9 mouse cellular contexts compared by ENCODE assay signal in genomic region chr3:38094370-38094979, GRCm38 (mm10).
A peak's percentile ranks its signal among the peaks of the same experiment; 100 is the strongest.
DNase-seq lines count a peak whose midpoint lies in the region; ATAC-seq and TF ChIP-seq lines count a peak whose summit lies in the region.
"Had no signal": no experiment of that assay in that cellular context is flagged by ENCODE, and none has a peak within 500 bp of the region (broad histone marks: within the 10 kb centered on the region; RNA-seq: fewer than 3 reads in every experiment).

No protein-coding gene starts in this region.

- no peak overlapping the region for H3K4me2 ChIP-seq in midbrain, embryonic 11.5 days
- H3K4me2 ChIP-seq: liver, embryonic 15.5 days had no signal

- ATAC-seq in common myeloid progenitor, adult 5-6 weeks (replicated peaks; ENCODE audit: low read depth, poor library complexity, severe bottlenecking), result peak; percentile 100
- ATAC-seq in erythroid progenitor cell, adult 5-6 weeks (replicated peaks; ENCODE audit: low FRiP score, poor library complexity, severe bottlenecking), result no peak
- ATAC-seq in midbrain, embryonic 11.5 days (ENCODE audit: low FRiP score), result no peak

- H3K9ac ChIP-seq in midbrain, embryonic 11.5 days (ENCODE audit: low read length), result no peak overlapping the region
- H3K9ac ChIP-seq: liver, embryonic 15.5 days had no signal

- no peak overlapping the region for H3K4me3 ChIP-seq in layer of hippocampus, adult 2 months
- H3K4me3 ChIP-seq in megakaryocyte, embryonic 14.5 days (replicated peaks), result peak overlapping the region; percentile 70
- H3K4me3 ChIP-seq in heart, embryonic 10.5 days, result no peak overlapping the region
- no peak overlapping the region for H3K4me3 ChIP-seq in midbrain, embryonic 11.5 days (ENCODE audit: low read depth, low read length)
- H3K4me3 ChIP-seq: liver, embryonic 15.5 days had no signal

- peaks cover 19% of the 10 kb centered on the region for H3K36me3 ChIP-seq in megakaryocyte, embryonic 14.5 days (replicated peaks; ENCODE audit: low read length)
- H3K36me3 ChIP-seq in heart, embryonic 10.5 days, result no peaks in the 10 kb centered on the region
- H3K36me3 ChIP-seq in midbrain, embryonic 11.5 days (ENCODE audit: control insufficient read depth, insufficient read depth, low read length), result no peaks in the 10 kb centered on the region
- H3K36me3 ChIP-seq: liver, embryonic 15.5 days had no signal

- no peaks in the 10 kb centered on the region for H3K27me3 ChIP-seq in megakaryocyte, embryonic 14.5 days (replicated peaks)
- no peaks in the 10 kb centered on the region for H3K27me3 ChIP-seq in heart, embryonic 10.5 days (ENCODE audit: insufficient read depth, poor library complexity, severe bottlenecking)
- H3K27me3 ChIP-seq in midbrain, embryonic 11.5 days (ENCODE audit: control insufficient read depth, insufficient read depth, low read length), result no peaks in the 10 kb centered on the region
- H3K27me3 ChIP-seq: liver, embryonic 15.5 days had no signal

- no peak overlapping the region for H3K27ac ChIP-seq in layer of hippocampus, adult 2 months
- no peak overlapping the region for H3K27ac ChIP-seq in heart, embryonic 10.5 days
- H3K27ac ChIP-seq in midbrain, embryonic 11.5 days (ENCODE audit: low read depth, low read length), result no peak overlapping the region
- H3K27ac ChIP-seq: liver, embryonic 15.5 days had no signal

- peaks cover 51% of the 10 kb centered on the region for H3K4me1 ChIP-seq in megakaryocyte, embryonic 14.5 days
- H3K4me1 ChIP-seq in heart, embryonic 10.5 days, result no peaks in the 10 kb centered on the region
- H3K4me1 ChIP-seq in midbrain, embryonic 11.5 days (ENCODE audit: control insufficient read depth, insufficient read depth, low read length), result no peaks in the 10 kb centered on the region
- H3K4me1 ChIP-seq: liver, embryonic 15.5 days had no signal

- peak; percentile 42 for TF ChIP-seq CTCF in layer of hippocampus, adult 2 months (conservative IDR thresholded peaks at IDR 0.05)

- 79% methylated on average over 7 of the region's 7 CpGs for WGBS in heart, embryonic 10.5 days
- WGBS in midbrain, embryonic 11.5 days, result 80% methylated on average over 7 of the region's 7 CpGs

- DNase-seq in layer of hippocampus, adult 2 months (ENCODE audit: low spot score in 2 of 2), result peak; percentile 12 to 15
- no peak for DNase-seq in layer of hippocampus, adult 9-10 months (ENCODE audit: low spot score)
- DNase-seq in kidney, postnatal 36 days, result peak; percentile 68 to 71
- no peak for DNase-seq in heart, embryonic 10.5 days (ENCODE audit: low spot score)
- DNase-seq in midbrain, embryonic 11.5 days (ENCODE audit: low spot score, missing footprints), result no peak

- H3K9me3 ChIP-seq in megakaryocyte, embryonic 14.5 days, result peaks cover 7% of the 10 kb centered on the region
- H3K9me3 ChIP-seq in heart, embryonic 10.5 days, result no peaks in the 10 kb centered on the region
- no peaks in the 10 kb centered on the region for H3K9me3 ChIP-seq in midbrain, embryonic 11.5 days (ENCODE audit: control insufficient read depth, low read length)
- H3K9me3 ChIP-seq: liver, embryonic 15.5 days had no signal

Comparison
In these comparisons a context has a peak if more than half of its experiments do, and no peak if none do; other contexts are left out.
1. DNase-seq: peak in layer of hippocampus, adult 2 months (2 of 2) and kidney, postnatal 36 days (2 of 2); none in layer of hippocampus, adult 9-10 months (single experiment), heart, embryonic 10.5 days (single experiment) and midbrain, embryonic 11.5 days (single experiment).